Mouse (Mus musculus) kidney, embryonic 16.5 days (tissue): ENCODE measurements around the gene Birc5. TPM values are rescaled to one million over a fixed set of nuclear protein-coding genes. Genes with fewer than 3 reads are reported as not detected.

Experiments
- ATAC-seq: fragments of 200-750 bp; cut with Nextera tagmentation; 2 replicates; pipeline ENCODE4 v1.8.0; 2017; ENCODE audit warnings: moderate TSS enrichment; ENCODE audit not compliant: low FRiP score, low TSS enrichment
- H3K27ac ChIP-seq: fragments of 300-500 bp; sonication (generic); 2 replicates; pipeline ENCODE4 v1.5.1; 2014; ENCODE audit warnings: low read length
- H3K27me3 ChIP-seq: fragments of 300-500 bp; sonication (generic); 2 replicates; pipeline ENCODE4 v1.6.1; 2014; ENCODE audit warnings: low read length, control low read depth, mixed read lengths; ENCODE audit not compliant: insufficient read depth
- H3K36me3 ChIP-seq: fragments of 300-500 bp; sonication (generic); 2 replicates; pipeline ENCODE4 v1.6.1; 2014; ENCODE audit warnings: low read length, control low read depth, mixed read lengths; ENCODE audit not compliant: insufficient read depth
- H3K4me1 ChIP-seq: fragments of 300-500 bp; sonication (generic); 2 replicates; pipeline ENCODE4 v1.6.1; 2014; ENCODE audit warnings: low read length, control low read depth, mixed read lengths; ENCODE audit not compliant: insufficient read depth
- H3K4me2 ChIP-seq: fragments of 300-500 bp; sonication (generic); replicated peaks from 2 replicates; pipeline ENCODE4 v1.6.1; 2014; ENCODE audit warnings: low read depth, low read length
- H3K4me3 ChIP-seq: fragments of 300-500 bp; sonication (generic); 2 replicates; pipeline ENCODE4 v1.5.1; 2014; ENCODE audit warnings: mild to moderate bottlenecking, low read length
- H3K9ac ChIP-seq: fragments of 300-500 bp; sonication (generic); replicated peaks from 2 replicates; pipeline ENCODE4 v1.6.1; 2014; ENCODE audit warnings: low read length
- H3K9me3 ChIP-seq: fragments of 300-500 bp; sonication (generic); 2 replicates; pipeline ENCODE4 v1.6.1; 2016; ENCODE audit warnings: low read length, control low read depth
- WGBS: fragments of 180-500 bp; shearing (Covaris S2); extraction: QIAGEN DNeasy Blood & Tissue Kit; methylation state at CpG from one replicate; pipeline ENCODE4 v1.1.7; 2014; 5-methylcytosine and 5-hydroxymethylcytosine counted together
- polyA plus RNA-seq: library from polyadenylated mRNA; unstranded; fragments of >200 nt; fragmentation: Nextera tagmentation; extraction: Ambion mirVana; gene quantifications from 2 replicates; pipeline ENCODE4 v1.2.1, GENCODE M21; 2015

Gene Birc5
- polyA plus RNA-seq: 284 and 298 TPM in 2 replicates

GRCm38 (mm10) chr11:117848985-117849671 lies at the start of gene Birc5:
Gene Birc5 (plus strand): TSS chr11:117849251.
- Histone ChIP-seq H3K4me1 (peaks cover 34% of the 10 kb centered on the region), H3K27ac (peak within 1 kb of the TSS; percentile 97), H3K27me3 (no peaks in the 10 kb centered on the region), H3K36me3 (peaks cover 22% of the 10 kb centered on the region), H3K4me2 (peak within 1 kb of the TSS; percentile 90), H3K9me3 (no peaks in the 10 kb centered on the region), H3K9ac (peak within 1 kb of the TSS; percentile 89), H3K4me3 (peak within 1 kb of the TSS; percentile 69)
- ATAC-seq: peak; percentile 90
- WGBS: under 1% methylated on average over 51 of the region's 51 CpGs

GRCm38 (mm10) chr11:117800038-117800437 lies 49.0 kb upstream of the Birc5 start:
- Histone ChIP-seq H3K4me2 (no peak overlapping the region), H3K4me3 (no peak overlapping the region), H3K9me3 (no peaks in the 10 kb centered on the region), H3K9ac (no peak overlapping the region), H3K27ac (no peak overlapping the region), H3K27me3 (no peaks in the 10 kb centered on the region), H3K4me1 (peaks cover 13% of the 10 kb centered on the region), H3K36me3 (no peaks in the 10 kb centered on the region)
- ATAC-seq: no peak
- WGBS: 89% methylated on average over 7 of the region's 7 CpGs

GRCm38 (mm10) chr11:117801650-117802049 lies 47.4 kb upstream of the Birc5 start:
- Histone ChIP-seq H3K4me2 (no peak overlapping the region), H3K4me1 (peaks cover 13% of the 10 kb centered on the region), H3K36me3 (no peaks in the 10 kb centered on the region), H3K27ac (no peak overlapping the region), H3K9ac (no peak overlapping the region), H3K27me3 (no peaks in the 10 kb centered on the region), H3K9me3 (no peaks in the 10 kb centered on the region), H3K4me3 (no peak overlapping the region)
- ATAC-seq: no peak
- 49% methylated on average over 7 of the region's 7 CpGs for WGBS

- no peaks in the 10 kb centered on the region for H3K36me3 ChIP-seq
- H3K4me3 ChIP-seq: no peak overlapping the region
- H3K9me3 ChIP-seq: no peaks in the 10 kb centered on the region
- no peak overlapping the region for H3K27ac ChIP-seq
- 86% methylated on average over 3 of the region's 3 CpGs for WGBS
- ATAC-seq: no peak
- peaks cover 9% of the 10 kb centered on the region; the same call in 1 of the 2 replicates for H3K4me1 ChIP-seq
- H3K4me2 ChIP-seq: no peak overlapping the region
- no peak overlapping the region for H3K9ac ChIP-seq
- no peaks in the 10 kb centered on the region for H3K27me3 ChIP-seq
Measured at GRCm38 (mm10) chr11:117803166-117803688, 45.8 kb upstream of the Birc5 start.

DNA sequence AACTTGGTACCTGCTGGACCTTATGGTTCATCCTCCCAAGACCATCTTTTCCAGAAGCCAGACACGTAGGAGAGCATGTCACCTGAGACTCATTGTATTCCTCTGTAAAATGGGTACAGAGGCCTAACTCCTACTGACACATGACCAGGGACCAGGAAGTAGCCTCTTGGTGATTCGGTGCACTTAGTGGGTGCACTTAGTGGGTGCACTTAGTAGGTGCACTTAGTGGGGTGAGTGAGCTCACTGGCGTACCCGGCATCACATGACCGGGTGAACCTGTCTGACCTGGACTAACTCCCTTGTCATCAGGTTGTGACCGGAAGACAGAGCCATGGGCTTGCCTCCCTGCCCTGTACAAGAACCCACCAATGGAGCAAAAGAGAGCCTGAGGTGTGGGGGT lies 42.3 kb upstream of the Birc5 start:
- WGBS: 94% methylated on average over 6 of the region's 6 CpGs
- H3K36me3 ChIP-seq: no peaks in the 10 kb centered on the region
- no peak overlapping the region for H3K4me3 ChIP-seq
- no peak for ATAC-seq
- no peak overlapping the region for H3K9ac ChIP-seq
- H3K4me2 ChIP-seq: no peak overlapping the region
- no peak overlapping the region for H3K27ac ChIP-seq
- no peaks in the 10 kb centered on the region for H3K9me3 ChIP-seq
- H3K4me1 ChIP-seq: peaks cover 17% of the 10 kb centered on the region
- H3K27me3 ChIP-seq: no peaks in the 10 kb centered on the region

DNA sequence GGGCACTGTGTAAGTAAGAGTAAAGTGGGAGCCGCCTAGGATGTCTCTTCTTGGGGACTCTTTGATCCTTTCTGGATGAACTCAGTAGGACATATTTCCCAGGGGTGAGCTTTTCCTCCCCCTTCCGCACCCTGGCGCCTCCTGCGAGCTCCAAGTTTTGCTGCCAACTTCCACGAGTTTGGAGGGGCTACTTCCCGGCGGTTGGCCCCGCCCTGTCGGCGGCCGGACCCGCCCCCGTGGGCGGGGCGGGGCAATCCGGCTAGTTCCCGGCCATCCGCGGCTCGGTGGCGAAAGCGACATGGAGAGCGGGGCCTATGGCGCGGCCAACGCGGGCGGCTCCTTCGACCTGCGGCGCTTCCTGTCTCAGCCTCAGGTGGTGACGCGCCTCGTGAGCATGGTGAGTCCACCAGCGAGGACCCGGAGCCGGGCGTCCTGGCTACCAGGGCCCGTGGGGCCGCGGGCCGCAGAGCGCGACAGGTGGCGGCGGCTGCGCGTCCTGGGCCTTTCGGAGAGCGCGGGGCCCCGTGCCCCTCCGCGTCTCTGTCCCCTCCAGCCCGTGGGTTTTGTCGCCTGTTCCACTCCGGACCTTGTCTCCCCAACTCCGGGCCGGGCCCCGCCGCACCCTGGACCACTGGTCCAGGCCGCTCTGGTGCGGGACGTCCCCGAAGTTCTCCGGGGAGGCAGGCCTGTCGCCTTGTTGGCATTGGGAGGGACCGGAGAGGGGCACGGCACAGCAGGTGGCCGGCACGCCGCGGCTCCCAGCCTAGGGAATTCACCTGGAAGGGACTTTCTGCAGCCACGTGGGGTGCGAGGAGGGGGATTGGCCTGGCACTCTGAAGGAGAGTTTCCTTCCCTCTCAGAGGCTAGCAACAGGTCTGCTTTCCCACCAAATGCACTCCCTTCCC lies 39.4 kb upstream of the Birc5 start, which contains the start of the genes Gm20708 and Syngr2:
Gene Gm20708, plus strand, starts transcription at position 262 of the 905 bp plus-strand sequence.
Gene Syngr2, plus strand, starts transcription at position 262 of the 905 bp plus-strand sequence.
- H3K9ac ChIP-seq: peak within 1 kb of the TSS; percentile 88
- peak within 1 kb of the TSS; percentile 97 for H3K4me2 ChIP-seq
- no peaks in the 10 kb centered on the region for H3K27me3 ChIP-seq
- H3K36me3 ChIP-seq: peaks cover 25% of the 10 kb centered on the region
- peak within 1 kb of the TSS; percentile 80 for H3K27ac ChIP-seq
- peak; percentile 70 for ATAC-seq
- under 1% methylated on average over 75 of the region's 75 CpGs for whole genome bisulfite sequencing
- peaks cover 17% of the 10 kb centered on the region for H3K4me1 ChIP-seq
- peak within 1 kb of the TSS; percentile 73 for H3K4me3 ChIP-seq
- H3K9me3 ChIP-seq: no peaks in the 10 kb centered on the region

DNA sequence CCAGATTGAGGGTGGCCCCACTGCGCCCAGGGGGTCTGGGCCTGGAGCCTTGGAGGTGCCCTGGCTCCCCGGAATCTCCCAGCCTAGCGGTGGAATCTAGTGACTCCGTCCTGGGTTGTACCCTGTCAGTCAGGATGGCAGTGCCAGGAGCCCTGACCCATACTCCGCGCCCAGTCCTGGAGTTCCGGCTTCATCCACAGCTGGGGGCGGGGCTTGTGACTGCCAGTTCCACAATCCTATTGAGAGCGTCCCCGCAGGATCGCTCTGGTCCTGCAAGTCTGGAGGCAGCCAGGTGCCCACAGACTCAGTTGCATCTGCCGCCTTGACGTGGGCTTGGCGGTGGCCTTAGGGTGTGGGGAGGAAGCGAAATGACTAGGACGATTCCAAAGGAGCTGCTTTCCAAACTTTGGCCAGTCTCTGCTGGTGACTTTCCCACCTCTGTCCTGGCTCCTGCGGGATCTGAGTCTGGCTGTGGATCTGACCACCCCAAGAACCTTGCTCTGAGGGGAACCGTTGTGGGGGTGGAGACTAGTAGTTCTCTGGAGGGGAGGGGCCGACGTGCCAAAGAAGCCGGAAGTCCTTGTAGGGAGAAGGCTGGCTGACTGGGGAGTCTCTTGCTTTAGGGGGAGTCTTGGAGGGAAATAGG lies 38.5 kb upstream of the Birc5 start:
- Histone ChIP-seq H3K36me3 (peaks cover 31% of the 10 kb centered on the region), H3K27me3 (no peaks in the 10 kb centered on the region), H3K9me3 (no peaks in the 10 kb centered on the region), H3K4me1 (peaks cover 17% of the 10 kb centered on the region), H3K4me3 (peak overlapping the region; percentile 73), H3K27ac (peak overlapping the region; percentile 80), H3K4me2 (peak overlapping the region; percentile 97), H3K9ac (peak overlapping the region; percentile 88)
- ATAC-seq: peak; percentile 88
- under 1% methylated on average over 21 of the region's 21 CpGs for WGBS

- H3K9ac ChIP-seq: no peak overlapping the region
- no peak overlapping the region for H3K27ac ChIP-seq
- no peak overlapping the region for H3K4me3 ChIP-seq
- no peak overlapping the region for H3K4me2 ChIP-seq
- no peaks in the 10 kb centered on the region for H3K9me3 ChIP-seq
- peaks cover 52% of the 10 kb centered on the region for H3K36me3 ChIP-seq
- ATAC-seq: no peak
- peaks cover 16% of the 10 kb centered on the region for H3K4me1 ChIP-seq
- WGBS: 78% methylated on average over 5 of the region's 5 CpGs
- H3K27me3 ChIP-seq: no peaks in the 10 kb centered on the region
Measured at GRCm38 (mm10) chr11:117813867-117814266, 35.2 kb upstream of the Birc5 start.

- H3K27me3 ChIP-seq: no peaks in the 10 kb centered on the region
Measured at GRCm38 (mm10) chr11:117814704-117815366, 34.2 kb upstream of the Birc5 start.

More at GRCm38 (mm10) chr11:117814704-117815366, 34.2 kb upstream of the Birc5 start:
- 86% methylated on average over 6 of the region's 6 CpGs for WGBS
- no peak overlapping the region for H3K27ac ChIP-seq
- peaks cover 60% of the 10 kb centered on the region for H3K36me3 ChIP-seq
- no peak for ATAC-seq
- peaks cover 11% of the 10 kb centered on the region for H3K4me1 ChIP-seq
- H3K9ac ChIP-seq: no peak overlapping the region
- no peaks in the 10 kb centered on the region for H3K9me3 ChIP-seq
- no peak overlapping the region for H3K4me3 ChIP-seq
- H3K4me2 ChIP-seq: no peak overlapping the region
